Mouse (Mus musculus) testis, postnatal 10 days (tissue): ENCODE measurements at regions not wholly inside any gene's neighbourhood (a gene's known extent, or its start where the extent isn't known, plus 50 kb on each side); places are given as distances from the start of the nearest gene placed in this dataset.

Source experiments
- DNase-seq: peaks from one replicate; pipeline ENCODE4 v3.0.0; 2021; ENCODE audit warnings: low spot score

DNA sequence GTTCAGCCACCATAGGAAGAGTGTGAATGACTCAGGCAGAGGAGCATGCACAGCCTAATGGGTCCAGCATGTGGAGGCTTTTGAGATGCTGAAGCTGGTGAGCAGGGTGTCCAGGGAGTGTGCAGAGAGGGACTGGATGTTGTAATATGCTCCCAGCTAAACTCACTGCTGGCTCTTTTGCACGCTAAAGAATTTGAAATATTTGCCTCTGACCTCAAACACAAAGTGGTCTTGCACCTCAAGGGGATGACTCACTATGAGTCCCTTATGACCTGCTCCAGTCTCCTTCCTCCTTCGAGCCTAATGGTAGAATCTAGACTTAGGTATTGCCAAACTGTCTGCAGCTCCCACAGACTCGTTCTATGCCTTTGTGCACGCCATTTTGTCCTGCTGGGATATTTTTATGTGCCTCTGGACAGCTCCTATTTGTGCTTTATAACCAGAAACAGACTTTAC lies 55.0 kb upstream of the Slit3 start:
- no peak for DNase-seq

DNA sequence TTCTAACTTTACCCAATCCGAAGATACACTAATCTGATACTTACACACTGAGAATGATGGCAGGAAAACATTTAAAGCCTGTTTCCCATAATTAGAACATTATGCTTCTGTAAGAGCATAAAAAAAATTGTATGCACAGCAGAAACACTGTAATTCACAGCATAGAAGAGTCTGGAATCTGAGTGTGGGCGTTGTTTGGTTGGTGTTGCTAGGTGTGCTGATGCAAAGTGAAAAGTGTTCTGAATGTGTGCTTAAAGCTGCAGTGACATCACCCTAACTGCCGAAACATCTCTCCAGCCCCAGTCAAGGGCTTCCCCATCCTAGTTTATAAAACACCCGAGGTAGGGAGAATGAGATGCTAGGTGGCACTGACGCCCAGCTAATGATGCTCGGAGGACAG lies 63.2 kb upstream of the Slit3 start:
- DNase-seq = no peak

DNA sequence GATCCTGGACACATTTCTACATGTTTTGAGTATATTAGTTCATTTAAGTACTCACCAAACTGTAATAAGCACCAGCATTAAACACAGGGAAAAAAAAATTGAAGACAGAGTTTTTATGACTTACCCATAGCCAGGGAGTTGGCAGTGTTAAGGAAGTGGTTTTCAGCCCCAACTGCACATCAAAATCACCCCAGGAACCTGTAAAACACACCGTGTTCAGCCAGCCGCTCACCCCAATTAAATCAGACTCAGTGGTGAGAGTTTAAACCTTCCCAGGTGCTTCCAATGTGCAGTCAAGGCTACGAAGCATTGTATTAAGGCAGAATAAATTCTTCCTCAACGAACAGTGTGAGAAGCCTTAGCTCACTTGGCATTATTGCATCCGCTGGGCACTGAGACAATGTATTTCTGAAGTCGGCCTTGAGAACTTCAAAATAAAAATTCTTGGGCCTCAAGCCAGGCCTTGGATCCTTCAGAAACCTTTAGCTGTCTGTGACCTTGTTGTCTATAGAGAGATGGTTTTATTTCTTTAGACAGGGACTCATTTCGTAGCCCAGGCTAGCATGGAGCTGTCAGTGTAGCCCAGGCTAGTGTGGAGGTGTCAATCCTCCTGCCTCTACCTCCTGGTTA lies 65.4 kb upstream of the Slit3 start:
- peak; percentile 43 for DNase-seq

DNA sequence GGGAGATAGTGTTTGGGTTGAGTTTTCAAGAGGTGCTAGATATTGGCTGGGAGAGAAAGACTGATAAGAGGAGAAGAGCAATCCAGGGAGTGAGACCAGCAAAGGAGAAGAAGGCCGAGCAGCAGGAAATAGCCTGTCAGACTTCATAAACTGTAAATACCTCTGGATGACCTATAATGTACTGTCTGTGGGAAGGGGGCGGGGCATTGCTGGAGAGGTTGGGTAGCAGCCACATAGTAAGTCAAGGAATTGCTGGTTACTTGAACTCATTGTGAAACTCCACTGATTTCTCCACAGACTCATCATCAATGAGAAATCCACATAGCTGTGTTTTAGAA lies 67.4 kb upstream of the Slit3 start:
- no peak for DNase-seq

DNA sequence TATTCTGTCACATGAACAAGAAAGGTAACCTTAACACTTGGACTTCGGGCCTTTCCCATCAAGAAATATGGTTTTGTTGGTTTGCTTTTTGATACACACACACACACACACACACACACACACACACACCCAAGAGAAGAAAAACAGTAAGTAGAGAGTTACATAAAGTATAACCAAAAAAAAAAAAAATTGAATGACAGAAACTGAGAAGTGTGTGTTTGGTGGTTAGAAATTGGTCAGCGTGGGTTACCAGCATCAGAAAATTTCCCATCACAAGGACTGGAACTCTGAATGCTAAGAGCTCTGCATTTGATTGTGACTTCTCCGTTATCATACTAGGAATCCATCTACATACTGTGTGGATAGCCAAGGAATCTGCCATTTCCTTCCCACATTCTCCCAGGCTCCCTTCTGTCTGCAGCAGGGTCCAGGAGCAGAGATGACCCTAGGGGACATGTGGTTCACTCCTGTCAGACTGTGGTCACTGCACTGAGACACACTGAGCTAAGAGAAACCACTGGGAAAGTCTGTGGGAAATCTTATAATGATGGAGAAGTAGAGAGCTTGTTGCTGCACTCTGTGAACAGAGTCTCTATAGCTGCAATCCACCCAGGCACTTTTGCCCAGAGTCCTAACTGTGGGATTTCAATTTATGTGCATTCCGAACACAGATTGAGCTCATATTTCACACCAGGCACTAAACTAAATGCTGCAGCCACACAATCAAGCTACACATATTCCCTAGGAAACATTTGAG lies 68.0 kb upstream of the Slit3 start:
- no peak for DNase-seq

DNA sequence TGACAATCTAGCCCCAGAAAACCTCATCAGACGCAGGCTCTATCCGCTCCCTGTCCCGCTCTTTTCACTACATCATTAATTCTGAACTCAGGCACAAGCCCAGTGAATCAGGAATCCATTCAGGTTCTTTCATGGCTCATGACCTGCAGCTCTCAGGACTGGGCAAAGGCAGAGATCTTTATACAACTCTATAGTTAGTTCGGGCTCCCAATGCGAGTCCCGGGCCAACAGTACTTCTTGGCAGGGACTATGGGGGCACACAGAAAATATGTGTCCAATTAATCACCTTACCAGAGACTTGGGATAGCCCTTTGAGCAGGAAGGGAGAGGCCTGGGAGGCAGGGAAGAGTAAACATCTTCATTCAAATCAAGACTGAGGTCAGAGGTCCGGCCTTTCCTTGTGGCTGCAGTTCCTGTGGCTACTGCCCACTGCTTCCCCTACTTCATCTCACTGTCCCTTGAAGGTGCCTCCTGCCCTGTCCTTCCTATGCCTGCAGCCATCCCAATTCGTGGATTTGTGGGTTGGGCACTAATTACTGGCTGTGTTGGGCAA lies 71.3 kb upstream of the Slit3 start:
- no peak for DNase-seq

DNA sequence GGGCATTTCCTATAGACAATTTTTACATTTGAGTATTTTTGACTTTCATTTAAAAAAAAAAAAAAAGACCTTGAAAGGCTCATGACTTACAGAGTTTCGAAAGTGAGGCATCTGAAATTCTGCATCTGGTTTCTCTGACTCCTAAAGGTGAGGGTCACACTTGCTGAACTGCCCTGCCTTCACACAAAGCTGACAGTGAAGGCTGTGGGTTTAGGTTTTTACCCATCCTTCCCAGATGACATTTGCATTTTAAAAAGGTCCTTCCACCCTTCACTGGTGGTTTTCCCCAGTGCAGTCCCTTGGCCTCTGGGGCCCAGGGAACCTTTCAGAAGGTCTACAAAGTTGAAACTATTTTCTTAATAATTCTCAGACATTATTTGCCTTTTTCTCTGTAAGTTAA lies 76.4 kb upstream of the Slit3 start:
- DNase-seq = no peak

DNA sequence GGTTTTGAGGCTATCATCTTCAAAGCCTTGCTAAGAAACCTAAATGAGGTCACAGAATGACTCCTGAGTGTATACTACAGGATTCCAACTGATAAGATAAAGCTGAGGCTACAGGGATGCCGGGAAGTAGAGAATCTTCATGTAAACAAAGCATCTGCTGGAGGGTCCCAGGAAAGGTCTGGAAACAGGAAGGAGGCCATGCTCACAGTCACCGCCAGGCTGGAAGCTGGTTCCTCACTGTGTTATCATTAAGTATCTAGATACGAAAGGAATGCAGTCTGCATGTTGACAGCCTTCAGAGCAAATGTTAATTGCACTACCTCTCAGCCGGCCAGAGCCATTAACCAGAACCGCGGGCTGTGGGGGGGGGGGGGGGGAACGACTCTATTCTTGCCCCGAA lies 96.6 kb upstream of the Slit3 start:
- no peak for DNase-seq

DNA sequence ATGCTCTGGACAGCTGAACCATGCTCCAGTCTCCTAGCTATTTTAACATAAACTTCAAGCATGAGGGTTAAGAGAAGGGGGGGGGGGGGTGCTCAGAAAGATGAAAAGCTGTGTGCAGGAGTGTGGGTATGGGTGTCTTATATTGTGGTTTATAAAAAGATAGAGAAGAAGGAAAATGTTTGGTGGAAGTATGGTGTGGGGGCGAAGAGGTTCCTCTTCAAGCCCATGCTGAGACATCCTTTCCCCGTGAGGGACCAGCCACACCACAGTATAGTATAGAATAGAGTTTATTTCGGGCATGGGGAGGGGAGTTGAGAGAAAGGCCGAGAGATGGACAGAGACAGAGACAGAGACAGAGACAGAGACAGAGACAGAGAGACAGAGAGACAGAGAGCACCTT lies 97.2 kb upstream of the Slit3 start:
- DNase-seq = no peak

DNA sequence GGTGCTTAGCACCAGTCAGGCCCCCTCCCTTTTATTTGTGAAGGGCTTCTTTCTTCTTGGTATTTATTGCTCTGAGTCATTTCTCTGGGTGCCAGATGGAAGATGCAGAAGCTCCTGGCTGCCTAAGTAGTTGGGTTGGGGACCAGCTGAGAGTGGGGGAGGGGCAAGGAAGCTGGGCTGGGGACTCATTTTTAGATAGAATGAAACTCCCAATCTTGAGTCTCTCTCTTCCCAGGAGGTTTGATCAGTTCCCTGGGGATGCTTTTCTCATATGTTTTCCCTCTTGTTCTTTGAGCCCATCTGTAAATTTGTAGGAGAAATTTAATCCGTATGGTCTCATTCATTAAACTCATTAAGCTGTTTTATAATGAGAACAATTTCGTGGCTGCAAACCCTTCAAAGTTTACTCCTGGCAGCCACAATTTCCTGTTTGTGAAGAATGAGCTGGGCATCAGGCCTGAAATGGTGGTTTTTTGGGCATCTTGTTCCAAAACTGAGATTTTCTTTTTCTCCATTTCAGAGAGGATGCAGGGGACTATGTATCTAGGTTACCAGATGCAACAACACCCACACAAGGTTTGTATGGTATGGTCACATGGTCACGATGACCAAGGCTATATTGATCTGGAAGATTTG lies 98.9 kb upstream of the Slit3 start:
- DNase-seq = no peak

DNA sequence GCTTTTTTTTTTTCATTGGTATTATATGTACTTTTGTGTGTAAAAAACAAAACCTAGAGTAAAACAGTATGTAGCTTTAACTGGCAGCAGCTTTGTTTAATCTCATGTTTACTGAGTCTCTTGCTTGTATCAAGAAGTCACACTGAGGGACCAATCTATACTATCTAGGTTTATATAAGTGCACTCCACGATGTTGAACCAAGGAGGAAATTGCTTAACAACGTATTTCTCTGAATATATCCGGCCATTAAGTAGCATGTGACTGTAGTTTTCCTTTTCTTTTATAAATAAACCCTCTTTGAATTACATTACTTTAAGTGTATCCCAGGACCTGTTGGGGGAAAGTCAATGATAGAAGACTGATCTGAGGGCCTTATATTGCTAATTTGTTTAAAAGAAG lies 104.0 kb upstream of the Slit3 start:
- DNase-seq = no peak

DNA sequence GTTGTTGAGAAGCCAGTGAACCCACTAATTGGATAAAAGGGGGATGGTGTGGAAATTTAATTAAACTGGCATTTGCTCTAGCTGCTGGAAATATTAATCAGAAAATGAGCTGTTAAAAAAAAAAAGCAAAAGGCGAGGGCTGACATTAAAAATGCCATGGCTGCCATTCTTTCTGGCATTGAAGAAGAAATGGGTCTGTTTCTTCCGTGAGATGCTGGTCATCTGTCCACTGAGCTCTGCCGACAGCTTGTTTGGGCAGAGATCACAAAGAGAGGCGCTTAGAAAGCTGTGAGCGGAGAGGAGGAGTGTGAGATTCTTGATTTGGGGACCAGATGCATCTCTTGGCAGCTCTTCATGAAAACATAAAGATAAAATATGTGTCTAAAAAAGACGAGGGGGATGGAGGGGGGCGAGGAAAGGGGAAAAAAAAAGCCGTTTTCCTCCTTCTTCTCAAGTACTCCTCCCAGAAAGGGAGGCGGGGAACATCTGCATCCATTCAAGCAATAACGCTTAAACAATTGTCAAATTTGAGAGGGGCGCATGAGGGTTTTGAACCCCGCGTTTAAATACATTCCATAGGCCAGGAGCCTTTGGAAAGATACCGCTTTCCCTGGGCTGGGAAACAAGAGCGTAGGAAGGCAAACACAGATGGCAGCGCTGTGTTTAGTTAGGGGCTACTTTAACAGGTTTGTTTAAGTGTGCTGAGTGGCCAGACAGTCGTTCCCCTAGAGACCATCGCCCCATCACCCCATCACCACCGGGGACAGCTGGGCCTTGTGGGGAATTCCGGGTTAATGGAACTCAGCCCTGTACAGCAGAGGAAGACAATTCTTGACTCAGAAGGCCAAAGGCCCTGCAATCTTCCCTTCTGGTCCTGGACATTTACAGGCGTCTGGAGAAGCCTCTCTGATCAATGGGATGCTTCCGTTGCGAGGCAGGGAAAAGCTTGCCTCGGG lies 109.2 kb upstream of the Slit3 start:
- no peak for DNase-seq

DNA sequence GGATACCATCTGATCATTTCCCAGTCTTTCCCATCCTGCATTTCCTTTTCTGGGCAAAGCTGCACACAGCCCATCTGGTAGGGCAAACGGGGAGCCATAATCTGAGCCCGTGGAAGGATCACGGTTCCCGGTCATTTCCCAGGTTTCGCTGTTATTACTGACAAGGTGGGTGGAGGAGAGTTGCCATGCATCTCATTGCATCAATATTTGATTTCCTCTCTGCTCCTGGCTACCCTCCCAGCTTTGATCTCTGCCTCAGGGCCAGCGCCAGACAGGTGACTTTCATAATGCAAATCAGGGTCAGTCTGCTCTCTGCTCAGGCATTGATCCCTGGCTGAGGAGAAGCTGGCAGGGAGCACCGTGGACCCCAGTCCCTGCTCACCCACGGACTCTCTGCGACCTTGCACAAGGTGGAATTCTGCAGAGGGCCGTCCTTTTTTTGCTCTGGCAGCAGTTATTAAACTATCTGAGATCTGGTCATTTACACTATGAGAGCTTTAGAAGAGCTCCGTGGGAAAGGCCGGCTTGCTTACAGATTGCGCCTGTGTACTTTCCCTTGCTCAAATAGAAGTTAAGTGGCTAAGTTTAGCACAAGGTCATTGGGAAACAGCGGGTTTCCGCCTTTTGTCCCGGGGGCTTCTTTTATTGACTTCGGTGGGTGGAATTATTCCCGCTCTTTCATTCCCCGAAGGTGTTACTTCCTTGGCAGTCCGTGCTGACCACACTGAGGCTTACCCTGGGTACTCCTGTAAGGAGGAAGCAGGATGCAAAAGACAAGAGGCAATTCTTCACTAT lies 114.1 kb upstream of the Slit3 start:
- DNase-seq = no peak

DNA sequence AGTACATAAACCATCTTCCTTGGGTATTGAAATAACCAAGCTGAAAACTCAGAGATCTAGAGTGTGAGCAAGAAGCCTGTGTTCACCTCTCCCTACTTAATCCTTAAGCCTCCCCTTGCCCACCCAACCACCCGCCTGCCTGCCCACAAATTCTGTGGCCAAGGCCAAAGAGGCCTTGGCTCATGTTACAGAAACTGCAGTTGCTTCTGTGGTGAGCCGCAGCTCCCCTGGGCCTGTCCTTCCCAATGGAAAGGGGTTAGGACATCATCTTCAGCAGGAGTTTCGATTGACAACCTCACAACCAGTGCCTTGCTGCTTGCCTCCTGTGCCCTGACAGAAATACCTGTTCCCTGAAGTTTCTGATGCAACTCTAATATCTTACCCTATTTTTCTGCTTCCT lies 115.9 kb upstream of the Slit3 start:
- DNase-seq = no peak

DNA sequence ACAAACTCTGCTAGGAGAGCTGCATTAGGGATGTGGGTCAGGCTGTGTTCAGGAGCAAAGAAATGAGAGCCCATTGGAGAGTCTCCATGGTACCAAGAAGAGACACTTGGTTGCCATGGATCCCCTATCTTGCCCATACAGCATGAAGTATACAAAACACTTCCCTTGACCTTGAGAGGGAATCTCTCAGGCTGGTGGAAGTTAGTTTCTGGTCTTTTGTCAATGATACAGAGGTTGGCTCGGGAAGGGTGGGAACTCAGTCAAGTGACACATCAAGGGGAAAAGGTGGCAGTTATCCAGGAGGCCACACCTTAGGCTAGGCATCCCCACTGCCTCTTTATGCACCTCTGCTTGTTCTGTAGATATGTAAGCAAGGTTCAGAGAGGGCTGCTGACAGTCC lies 116.6 kb upstream of the Slit3 start:
- DNase-seq = no peak

DNA sequence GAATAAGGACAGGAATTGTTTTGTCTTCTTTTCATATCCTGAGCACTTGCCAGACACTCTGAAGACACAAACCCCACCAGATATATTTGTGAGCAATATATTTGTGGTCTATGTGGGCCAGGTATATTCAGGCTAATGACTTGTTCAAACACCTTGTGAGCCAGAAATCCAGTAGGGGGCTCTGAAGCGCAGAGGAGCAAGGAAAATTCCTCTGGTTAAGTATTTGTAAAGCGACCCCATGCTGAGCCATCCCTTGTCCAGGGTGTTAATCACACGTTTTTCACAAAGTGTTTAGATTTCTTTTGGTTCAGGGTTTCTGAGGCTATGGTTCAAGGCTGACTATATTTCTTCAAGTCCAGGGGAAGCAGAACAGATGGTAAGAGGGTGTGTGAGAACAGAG lies 117.1 kb upstream of the Slit3 start:
- no peak for DNase-seq

DNA sequence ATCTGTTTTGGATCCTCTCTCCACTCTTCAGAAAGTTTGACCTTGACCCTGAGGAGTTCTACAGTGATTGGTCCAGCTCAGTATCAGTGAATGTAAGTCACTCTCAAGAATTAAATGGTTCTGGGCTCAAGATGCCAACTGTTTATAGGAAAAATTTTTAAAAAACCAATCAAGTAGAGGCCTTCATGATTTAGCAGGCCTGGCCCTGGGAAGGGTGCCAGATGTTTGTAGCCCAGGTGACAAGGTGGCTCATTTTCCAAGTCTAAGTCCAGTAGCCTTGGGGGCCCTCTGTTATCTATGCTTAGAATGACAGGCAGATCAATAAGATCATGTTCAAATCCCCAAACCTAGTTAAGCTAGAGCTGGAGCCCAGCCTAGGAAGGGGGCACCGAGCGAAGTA lies 123.1 kb upstream of the Slit3 start:
- DNase-seq = no peak

DNA sequence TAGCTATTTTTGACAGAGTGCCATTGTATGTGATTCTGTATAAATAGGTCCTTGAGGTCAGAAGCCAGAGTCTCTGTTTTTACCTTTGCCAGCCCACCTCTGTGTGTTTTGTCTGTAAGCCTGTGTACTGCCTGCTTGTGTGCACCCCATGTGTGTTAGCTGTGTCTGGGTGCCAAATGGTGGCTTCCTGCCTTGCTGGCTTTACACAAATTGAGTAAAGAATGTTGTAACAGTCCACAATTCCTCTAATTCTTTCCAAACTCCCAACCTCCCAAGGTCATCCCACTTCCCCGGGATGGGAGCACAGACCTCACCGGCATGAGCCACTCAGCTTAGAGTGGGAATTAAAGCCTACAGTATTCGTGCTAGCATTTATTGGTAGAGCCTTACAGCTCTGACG lies 125.5 kb upstream of the Slit3 start:
- no peak for DNase-seq

DNA sequence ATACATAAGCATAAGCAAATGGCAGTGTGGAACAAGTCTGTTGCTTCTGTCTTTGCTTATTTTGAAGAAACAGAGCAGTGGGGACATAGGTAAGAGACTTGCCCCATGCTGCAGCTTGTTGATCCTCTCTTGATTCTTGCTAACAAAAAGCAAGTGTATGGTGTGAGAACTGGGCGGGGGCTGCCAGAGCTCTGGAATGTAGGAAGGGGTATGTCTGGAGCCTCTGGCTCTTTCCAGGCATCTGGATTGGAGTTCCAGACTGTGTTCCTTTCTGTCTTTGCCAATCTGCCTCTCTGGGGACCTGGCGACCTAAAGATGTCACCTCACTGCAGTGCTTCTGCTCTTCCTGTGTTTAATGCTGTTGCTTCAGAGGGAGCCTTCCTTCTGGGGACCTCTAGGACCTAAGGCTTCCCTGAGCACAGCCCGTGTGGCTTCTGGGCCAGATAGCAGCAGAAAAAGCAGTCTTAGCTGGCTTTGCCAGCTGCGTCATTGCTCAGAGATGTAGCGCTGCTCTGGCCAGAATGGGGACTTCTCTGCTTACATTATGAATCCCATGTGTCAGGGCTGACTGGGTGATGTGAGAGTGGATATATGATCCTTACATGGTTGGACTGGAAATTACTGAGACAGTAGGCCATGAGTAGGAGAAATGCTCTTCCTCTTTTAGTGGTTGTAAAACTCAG lies 138.1 kb upstream of the Slit3 start:
- DNase-seq = no peak

DNA sequence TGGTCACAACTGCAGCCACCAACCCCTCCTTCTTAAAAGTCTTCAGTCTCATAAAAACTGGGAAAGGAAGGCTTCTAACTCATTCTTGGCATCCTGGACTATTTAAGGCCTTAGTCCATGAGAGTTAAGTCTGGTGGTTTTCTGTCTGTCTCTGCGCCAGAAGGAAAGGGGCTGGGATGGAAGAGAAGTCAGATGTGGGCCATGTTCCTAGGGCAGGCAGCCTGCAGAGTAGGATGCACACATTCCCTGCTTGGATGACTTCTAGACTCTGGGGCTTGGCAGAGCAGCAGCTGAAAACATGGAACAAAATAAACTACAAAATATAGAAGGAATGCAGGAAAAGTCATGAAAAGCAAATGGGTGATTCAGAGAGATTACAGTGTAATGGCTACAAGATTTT lies 140.8 kb upstream of the Slit3 start:
- no peak for DNase-seq

DNA sequence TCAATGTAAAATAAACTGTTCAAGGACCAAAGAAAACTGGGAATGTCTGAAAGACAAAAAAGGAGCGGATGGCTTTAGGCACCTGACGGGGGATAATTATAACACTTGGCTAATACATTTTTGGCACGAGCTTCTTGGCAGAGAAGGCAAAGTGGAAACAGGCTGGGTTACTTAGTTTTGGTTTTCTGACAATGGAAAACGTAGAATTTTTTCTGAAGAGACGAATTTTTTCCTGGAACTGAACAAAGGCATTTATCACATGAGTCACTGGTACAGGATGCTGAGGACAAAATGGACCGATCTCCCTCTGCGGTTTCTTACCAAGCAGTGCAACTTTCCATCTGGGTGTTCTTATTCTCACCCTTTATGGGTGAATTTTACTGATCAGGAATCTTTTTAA lies 143.2 kb upstream of the Slit3 start:
- no peak for DNase-seq
